Mouse (Mus musculus): ENCODE results near the gene Stard9.

DNA sequence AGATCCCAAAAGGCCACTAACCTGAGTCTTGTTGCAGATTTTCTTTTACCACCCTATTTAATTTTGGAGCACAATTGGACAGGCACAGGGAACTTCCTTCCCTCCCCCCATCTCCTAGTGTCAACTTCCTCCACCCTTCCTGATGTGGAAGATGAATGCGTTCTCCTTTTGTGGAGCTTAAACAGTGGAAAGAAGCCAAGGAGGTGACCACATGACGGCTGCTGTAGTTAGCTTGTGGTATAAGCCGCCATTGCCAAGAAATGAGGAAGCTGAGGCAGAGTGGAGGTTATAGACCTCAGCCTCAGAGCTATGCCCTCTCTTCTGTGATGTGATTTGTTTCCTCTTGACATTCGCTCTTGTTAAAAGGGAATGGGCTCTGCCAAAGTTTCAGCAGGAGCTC, 3.0 kb downstream of the Stard9 start:
- TF ChIP-seq POLR2A (IDR thresholded peaks at IDR 0.05; ENCODE audit: insufficient read length, low read depth): no peak
- TF ChIP-seq MYOD1 (IDR thresholded peaks at IDR 0.05; ENCODE audit: control insufficient read depth in 1 of 3, insufficient read length in 2 of 3, low read depth in 2 of 3): peak in 2 of 3 experiments; percentile 80 to 86
- no peak for TF ChIP-seq MAX (IDR thresholded peaks at IDR 0.05; ENCODE audit: low read depth)
- peak; percentile 59 for TF ChIP-seq USF1 (IDR thresholded peaks at IDR 0.05; ENCODE audit: low read depth)

Data from myocyte (in vitro differentiated cells).